Mouse (Mus musculus): ENCODE measurements at regions not wholly inside any gene's neighbourhood (a gene's known extent, or its start where the extent isn't known, plus 50 kb on each side); places are given as distances from the start of the nearest gene placed in this dataset.

DNA sequence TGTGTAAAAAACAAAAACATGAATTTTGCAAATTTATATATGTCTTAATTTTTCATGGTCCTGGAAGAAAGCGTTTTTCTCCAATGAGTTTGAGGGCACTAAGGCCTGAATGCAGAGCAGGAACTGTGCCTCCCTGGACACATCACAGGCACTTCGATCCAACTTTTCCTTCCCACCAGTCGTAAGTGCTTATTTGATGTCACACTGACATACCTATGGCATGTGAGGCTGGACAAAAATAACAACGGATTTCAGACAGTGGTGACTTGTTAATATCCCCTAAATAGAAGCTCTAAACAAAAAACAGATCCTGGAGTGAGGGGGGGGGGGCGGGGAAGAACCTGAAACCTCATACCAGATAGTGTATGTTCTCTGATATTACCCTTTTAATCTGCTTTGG lies 1541.9 kb upstream of the Flrt2 start:
- Histone ChIP-seq H3K36me3 (ENCODE audit: insufficient read depth, low read length) (no peaks in the 10 kb centered on the region), H3K4me3 (ENCODE audit: low read depth, low read length) (no peak overlapping the region), H3K9me3 (ENCODE audit: low read length) (no peaks in the 10 kb centered on the region), H3K9ac (replicated peaks; ENCODE audit: low read depth) (no peak overlapping the region), H3K27me3 (replicated peaks; ENCODE audit: insufficient read depth, low read length) (no peaks in the 10 kb centered on the region), H3K27ac (ENCODE audit: low read length) (no peak overlapping the region), H3K4me2 (replicated peaks; ENCODE audit: low read depth, low read length) (no peak overlapping the region), H3K4me1 (ENCODE audit: insufficient read depth, low read depth, low read length) (no peaks in the 10 kb centered on the region)
- WGBS: 70% methylated on average over 5 of the region's 5 CpGs
- no peak for TF ChIP-seq EP300 (IDR thresholded peaks at IDR 0.05)
- no peak for TF ChIP-seq CTCF (IDR thresholded peaks at IDR 0.05)
- ATAC-seq: no peak
- no peak for DNase-seq (ENCODE audit: low spot score)

DNA sequence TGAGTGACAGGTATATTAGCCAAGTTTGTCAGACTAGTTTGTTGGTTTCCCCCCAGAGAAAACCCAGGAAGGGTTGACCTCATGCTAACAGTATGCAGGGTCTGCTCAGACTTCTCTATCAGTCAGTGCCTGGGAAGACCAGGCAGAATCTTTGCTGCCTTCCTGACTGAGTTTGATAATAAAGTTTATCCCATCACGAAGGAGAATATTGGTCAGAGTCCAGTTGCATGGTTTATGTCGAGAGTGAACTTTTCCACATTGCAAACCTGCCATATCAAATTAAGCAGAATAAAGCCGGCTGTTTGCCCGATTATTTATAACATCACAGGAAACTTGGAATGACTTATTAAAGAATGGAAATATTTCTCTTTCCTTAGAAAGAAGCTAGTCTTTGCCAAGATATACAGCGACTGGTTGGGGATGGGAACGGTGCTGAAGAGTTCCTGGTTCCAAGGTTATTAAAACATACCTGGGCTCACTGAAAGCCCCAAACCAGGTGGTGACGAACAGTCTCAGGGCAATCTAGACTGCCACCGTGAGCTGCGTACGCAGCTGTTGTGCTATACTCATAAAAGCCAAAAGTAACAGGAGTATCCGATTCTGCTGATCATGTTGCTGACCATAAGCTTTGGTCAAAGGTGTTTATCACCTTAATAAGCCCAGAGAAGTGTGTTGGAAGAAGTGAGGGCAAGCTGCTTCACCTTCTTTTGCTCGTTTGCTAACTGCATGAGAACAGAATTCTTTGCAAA lies 1536.7 kb upstream of the Flrt2 start:
- Histone ChIP-seq H3K4me1 (ENCODE audit: insufficient read depth, low read depth, low read length) (no peaks in the 10 kb centered on the region), H3K9ac (replicated peaks; ENCODE audit: low read depth) (no peak overlapping the region), H3K4me3 (ENCODE audit: low read depth, low read length) (no peak overlapping the region), H3K27ac (ENCODE audit: low read length) (no peak overlapping the region), H3K9me3 (ENCODE audit: low read length) (no peaks in the 10 kb centered on the region), H3K27me3 (replicated peaks; ENCODE audit: insufficient read depth, low read length) (no peaks in the 10 kb centered on the region), H3K4me2 (replicated peaks; ENCODE audit: low read depth, low read length) (no peak overlapping the region), H3K36me3 (ENCODE audit: insufficient read depth, low read length) (no peaks in the 10 kb centered on the region)
- ATAC-seq: no peak
- DNase-seq (ENCODE audit: low spot score): no peak
- TF ChIP-seq EP300 (IDR thresholded peaks at IDR 0.05) (no peak), CTCF (IDR thresholded peaks at IDR 0.05) (no peak)
- 52% methylated on average over 12 of the region's 12 CpGs for WGBS

DNA sequence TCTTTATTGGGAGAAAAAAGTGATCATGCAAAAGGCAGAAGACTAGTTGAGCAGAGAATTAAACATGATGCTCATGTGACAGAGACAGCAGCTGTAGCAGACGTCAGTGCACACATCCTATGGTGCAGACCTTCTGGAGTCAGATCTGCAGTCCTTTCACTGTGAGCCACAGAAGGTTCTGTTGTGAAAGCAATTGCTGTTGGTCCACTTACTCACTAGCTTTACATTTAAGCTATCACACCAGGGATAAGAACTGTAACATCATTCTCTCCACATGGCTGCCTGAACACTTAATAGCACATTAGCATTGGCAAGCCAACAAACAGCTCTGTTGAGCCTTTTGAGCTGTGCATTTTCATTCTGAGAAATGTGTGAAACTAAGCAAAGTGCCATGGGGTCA lies 1509.7 kb upstream of the Flrt2 start:
- WGBS: 49% methylated on average over 1 of the region's 1 CpGs
- no peak overlapping the region for H3K9ac ChIP-seq (replicated peaks; ENCODE audit: low read depth)
- no peak overlapping the region for H3K4me3 ChIP-seq (ENCODE audit: low read depth, low read length)

DNA sequence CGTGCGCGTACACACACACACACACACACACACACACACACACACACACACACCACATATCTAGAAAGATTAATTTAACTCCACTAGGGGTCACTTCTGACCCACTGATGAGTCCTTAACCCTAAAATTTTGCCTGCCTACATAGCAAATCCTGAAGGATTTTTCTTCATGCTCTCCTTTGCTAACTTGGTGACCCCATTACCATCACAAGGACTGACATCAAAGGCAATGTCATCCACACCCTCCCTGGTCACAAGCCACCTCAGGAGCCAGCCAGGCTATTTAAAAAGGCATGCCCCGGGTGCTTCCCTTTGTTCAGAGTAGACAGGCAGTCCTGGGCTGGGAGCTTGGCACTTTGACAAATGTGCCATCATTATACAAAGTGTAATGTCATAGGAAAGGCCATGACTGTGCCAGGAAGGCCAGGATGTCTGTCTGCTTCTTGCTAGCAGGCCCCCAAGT lies 1501.4 kb upstream of the Flrt2 start:
- Histone ChIP-seq H3K27me3 (replicated peaks; ENCODE audit: insufficient read depth, low read length) (no peaks in the 10 kb centered on the region), H3K4me1 (ENCODE audit: insufficient read depth, low read depth, low read length) (no peaks in the 10 kb centered on the region), H3K9ac (replicated peaks; ENCODE audit: low read depth) (no peak overlapping the region), H3K9me3 (ENCODE audit: low read length) (no peaks in the 10 kb centered on the region), H3K4me3 (ENCODE audit: low read depth, low read length) (no peak overlapping the region), H3K27ac (ENCODE audit: low read length) (no peak overlapping the region), H3K36me3 (ENCODE audit: insufficient read depth, low read length) (no peaks in the 10 kb centered on the region), H3K4me2 (replicated peaks; ENCODE audit: low read depth, low read length) (no peak overlapping the region)
- 63% methylated on average over 4 of the region's 4 CpGs for WGBS
- DNase-seq (ENCODE audit: low spot score): peak; percentile 57
- TF ChIP-seq CTCF (IDR thresholded peaks at IDR 0.05) (peak; percentile 43), EP300 (IDR thresholded peaks at IDR 0.05) (no peak)
- peak; percentile 90 for ATAC-seq

More for the DNA sequence above, 1509.7 kb upstream of the Flrt2 start:
- Histone ChIP-seq H3K4me2 (replicated peaks; ENCODE audit: low read depth, low read length) (no peak overlapping the region), H3K9me3 (ENCODE audit: low read length) (no peaks in the 10 kb centered on the region), H3K4me1 (ENCODE audit: insufficient read depth, low read depth, low read length) (no peaks in the 10 kb centered on the region), H3K27me3 (replicated peaks; ENCODE audit: insufficient read depth, low read length) (no peaks in the 10 kb centered on the region), H3K36me3 (ENCODE audit: insufficient read depth, low read length) (no peaks in the 10 kb centered on the region), H3K27ac (ENCODE audit: low read length) (no peak overlapping the region)
- TF ChIP-seq EP300 (IDR thresholded peaks at IDR 0.05): no peak
- no peak for TF ChIP-seq CTCF (IDR thresholded peaks at IDR 0.05)
- ATAC-seq (no peak), DNase-seq (ENCODE audit: low spot score) (no peak)

DNA sequence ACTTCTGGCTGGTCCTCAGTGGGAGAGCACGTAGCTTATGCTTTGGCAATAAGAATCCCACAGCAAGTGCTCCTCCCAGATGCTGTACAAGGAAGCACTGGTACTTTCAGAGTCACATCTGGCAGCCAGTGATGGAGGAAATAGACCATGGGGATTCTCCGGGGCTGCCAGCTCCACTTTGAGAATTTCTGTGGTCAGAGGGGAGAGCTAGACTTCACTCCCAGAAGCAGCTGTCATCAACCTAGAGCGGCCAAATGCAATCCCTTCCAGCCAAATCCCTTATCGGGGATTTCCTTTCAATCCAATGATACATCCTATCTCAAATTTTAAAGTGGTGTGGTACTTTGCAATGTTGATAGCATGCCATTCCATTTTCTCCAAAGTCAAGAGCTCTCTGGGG lies 1474.1 kb upstream of the Flrt2 start:
- Histone ChIP-seq H3K9ac (replicated peaks; ENCODE audit: low read depth) (no peak overlapping the region), H3K9me3 (ENCODE audit: low read length) (no peaks in the 10 kb centered on the region), H3K4me2 (replicated peaks; ENCODE audit: low read depth, low read length) (no peak overlapping the region), H3K4me3 (ENCODE audit: low read depth, low read length) (no peak overlapping the region), H3K4me1 (ENCODE audit: insufficient read depth, low read depth, low read length) (no peaks in the 10 kb centered on the region), H3K27me3 (replicated peaks; ENCODE audit: insufficient read depth, low read length) (no peaks in the 10 kb centered on the region), H3K27ac (ENCODE audit: low read length) (no peak overlapping the region), H3K36me3 (ENCODE audit: insufficient read depth, low read length) (no peaks in the 10 kb centered on the region)
- 71% methylated on average over 4 of the region's 4 CpGs for WGBS
- no peak for ATAC-seq
- no peak for TF ChIP-seq EP300 (IDR thresholded peaks at IDR 0.05)
- DNase-seq (ENCODE audit: low spot score): no peak

GRCm38 (mm10) chr12:94229894-94230293 lies 1462.1 kb upstream of the Flrt2 start:
- no peak for DNase-seq (ENCODE audit: low spot score)
- Histone ChIP-seq H3K27me3 (replicated peaks; ENCODE audit: insufficient read depth, low read length) (no peaks in the 10 kb centered on the region), H3K27ac (ENCODE audit: low read length) (no peak overlapping the region), H3K4me3 (ENCODE audit: low read depth, low read length) (no peak overlapping the region), H3K36me3 (ENCODE audit: insufficient read depth, low read length) (no peaks in the 10 kb centered on the region), H3K9me3 (ENCODE audit: low read length) (no peaks in the 10 kb centered on the region), H3K4me1 (ENCODE audit: insufficient read depth, low read depth, low read length) (no peaks in the 10 kb centered on the region), H3K9ac (replicated peaks; ENCODE audit: low read depth) (no peak overlapping the region), H3K4me2 (replicated peaks; ENCODE audit: low read depth, low read length) (no peak overlapping the region)
- no peak for ATAC-seq
- 79% methylated on average over 4 of the region's 4 CpGs for WGBS
- no peak for TF ChIP-seq EP300 (IDR thresholded peaks at IDR 0.05)
- no peak for TF ChIP-seq CTCF (IDR thresholded peaks at IDR 0.05)

All from lung, postnatal 0 days (tissue).